Mouse (Mus musculus) embryonic stem cell, embryonic (primary cell): ENCODE data around the gene Fam216a.

Source experiments
- CTCF ChIA-PET, 4 experiments: fragments of 300-600 bp in 2 of 4; fragments of 350-600 bp in 2 of 4; sonication (Branson Sonifier 250); formaldehyde crosslinking; loops; one replicate each; lab custom pipeline; 2022; ENCODE audit warnings: inconsistent platforms in 2 of 4; lab: Charles Lee
- POLR2A ChIA-PET, 4 experiments: fragments of 300-600 bp in 2 of 4; fragments of 350-600 bp in 2 of 4; sonication (Branson Sonifier 250); formaldehyde crosslinking; loops; one replicate each; lab custom pipeline; 2022; ENCODE audit warnings: antibody characterized with exemption in 4 of 4, inconsistent platforms in 1 of 4; lab: Charles Lee

Fam216a gene

DNA sequence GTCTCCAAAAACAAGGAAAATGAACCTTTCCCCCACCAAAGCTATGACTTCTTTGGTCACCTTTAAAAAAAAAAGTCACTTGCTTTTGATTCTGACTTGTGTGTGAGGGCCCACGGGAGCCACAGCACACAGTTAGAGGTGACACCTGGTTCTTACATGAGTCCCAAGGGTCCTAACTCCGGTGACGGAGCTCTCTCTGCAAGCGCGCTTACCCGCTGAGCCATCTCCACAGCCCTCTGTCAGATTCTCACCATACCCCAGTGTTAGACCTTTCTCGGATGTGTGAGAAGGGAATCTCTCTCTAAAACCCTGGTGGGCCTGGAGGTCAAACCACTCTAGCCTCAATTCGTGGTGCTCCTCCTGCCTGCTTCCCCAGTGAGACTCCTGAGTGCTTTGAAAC is 25.3 kb upstream of the Fam216a start:
- CTCF ChIA-PET = interaction anchor here in 3 of 4 experiments (0.9 to 2.9 kb wide), 6 partner anchors 17 to 281 kb away, joined by 3 to 20 read pairs (median 8); partner anchors contain the start of gene Tctn1 (in 1 of the 3)
- POLR2A ChIA-PET = interaction anchor here in 3 of 4 experiments (0.6 to 1.8 kb wide), 15 partner anchors 11 to 188 kb away, joined by 3 to 11 read pairs (median 4); partner anchors contain the start of genes Fam216a (in 2 of the 3), Gpn3 (in 1 of the 3), Rad9b (in 1 of the 3) and Tctn1 (in 1 of the 3)

DNA sequence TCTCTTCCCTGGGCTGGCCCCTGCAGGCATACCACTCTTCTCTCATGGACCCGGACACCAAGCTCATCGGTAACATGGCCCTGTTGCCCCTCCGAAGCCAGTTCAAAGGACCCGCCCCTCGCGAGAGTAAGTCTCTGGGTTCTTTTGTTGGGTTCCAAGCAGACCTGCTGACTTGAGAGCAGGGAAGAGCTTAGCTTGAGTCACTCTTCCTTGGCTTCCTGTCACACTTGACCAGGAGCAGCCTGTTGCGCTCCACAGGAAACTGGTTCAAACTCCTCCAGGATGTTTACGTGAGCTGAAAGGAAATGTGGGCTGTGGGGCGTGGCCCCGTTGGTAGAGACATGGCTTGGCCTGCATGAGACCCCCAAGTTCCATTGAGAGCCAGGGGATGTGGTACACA is 24.6 kb upstream of the Fam216a start:
- CTCF ChIA-PET = interaction anchor here (0.6 to 2.9 kb wide), 15 partner anchors 11 to 569 kb away, joined by 3 to 20 read pairs (median 5); partner anchors contain the start of gene Tctn1 (in 1 of the 4)
- POLR2A ChIA-PET = interaction anchor here in 3 of 4 experiments (0.6 to 1.8 kb wide), 36 partner anchors 9 to 377 kb away, joined by 3 to 11 read pairs (median 3); partner anchors contain the start of genes Fam216a (in 3 of the 3), Gpn3 (in 2 of the 3), Ppp1cc (in 1 of the 3) and Rad9b (in 1 of the 3)

DNA sequence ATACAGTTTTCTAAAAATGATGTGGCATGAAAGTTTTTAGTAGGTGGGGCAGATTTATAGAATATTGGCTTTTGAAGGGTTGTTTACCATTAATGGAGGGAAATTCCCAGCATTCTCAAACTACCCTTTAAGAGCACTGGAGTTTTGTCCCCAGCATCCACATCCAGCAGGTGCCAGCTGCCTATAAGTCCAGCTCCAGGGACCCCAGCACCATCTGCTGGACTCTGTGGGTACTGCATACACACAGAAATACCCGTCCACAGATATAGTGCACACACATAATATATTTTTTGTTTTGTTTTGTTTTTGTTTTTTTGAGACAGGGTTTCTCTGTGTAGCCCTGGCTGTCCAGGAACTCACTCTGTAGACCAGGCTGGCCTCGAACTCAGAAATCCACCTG is 21.7 kb upstream of the Fam216a start:
- ChIA-PET CTCF (interaction anchor here (0.5 to 1.9 kb wide), 28 partner anchors 9 to 670 kb away, joined by 3 to 23 read pairs (median 4); partner anchors contain the start of genes Tctn1 (in 3 of the 4), Fam216a (in 1 of the 4) and Gpn3 (in 1 of the 4)), POLR2A (interaction anchor here in 3 of 4 experiments (0.6 to 1.7 kb wide), 7 partner anchors 16 to 129 kb away, joined by 3 to 8 read pairs (median 3); partner anchors contain the start of genes Rad9b (in 2 of the 3), Vps29 (in 2 of the 3) and Tctn1 (in 1 of the 3))

DNA sequence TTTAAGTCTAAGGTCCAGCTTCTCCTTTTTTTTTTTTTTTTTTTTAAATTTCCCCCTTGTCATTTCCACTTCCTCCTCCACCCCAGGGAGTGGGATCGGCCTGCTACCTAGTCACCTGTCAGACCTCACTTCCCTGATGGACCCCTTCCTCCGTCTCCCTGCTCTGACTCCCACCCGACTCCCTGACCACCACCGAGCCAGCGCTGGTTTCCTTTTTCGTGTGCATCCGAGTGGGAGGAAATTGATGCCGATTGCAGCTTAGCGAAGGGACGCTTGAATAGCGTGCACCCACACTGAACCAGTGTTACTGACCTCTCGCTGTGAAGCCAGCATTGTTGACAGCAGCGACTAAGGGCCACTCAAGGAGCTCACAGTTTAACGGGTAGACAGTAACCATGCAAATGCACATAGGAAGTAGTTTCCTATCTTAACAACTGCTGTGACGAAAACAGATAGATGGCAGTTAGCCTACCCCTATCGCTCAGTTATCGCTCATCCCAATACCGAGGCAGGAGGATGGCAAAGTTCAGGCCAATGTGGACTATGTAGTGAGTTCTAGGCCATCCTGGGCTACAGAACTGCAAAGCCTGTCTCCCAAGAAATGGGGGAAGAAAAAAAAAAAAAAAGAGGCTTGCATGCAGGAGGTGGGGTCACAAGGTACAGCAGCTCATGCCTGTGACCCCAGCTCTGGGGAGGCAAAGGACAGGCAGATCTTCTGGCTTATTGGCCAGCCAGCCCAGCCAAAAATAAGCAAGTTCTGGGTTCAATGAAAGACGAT is 20.3 kb upstream of the Fam216a start:
- ChIA-PET CTCF (interaction anchor here in 3 of 4 experiments (0.6 to 1.3 kb wide), 9 partner anchors 10 to 278 kb away, joined by 3 to 10 read pairs (median 3); partner anchors contain the start of gene Tctn1 (in 2 of the 3)), POLR2A (interaction anchor here (0.6 to 1.6 kb wide), 12 partner anchors 10 to 1955 kb away, joined by 3 to 8 read pairs (median 3); partner anchors contain the start of genes Rad9b (in 1 of the 4), Tctn1 (in 1 of the 4) and Vps29 (in 1 of the 4))

DNA sequence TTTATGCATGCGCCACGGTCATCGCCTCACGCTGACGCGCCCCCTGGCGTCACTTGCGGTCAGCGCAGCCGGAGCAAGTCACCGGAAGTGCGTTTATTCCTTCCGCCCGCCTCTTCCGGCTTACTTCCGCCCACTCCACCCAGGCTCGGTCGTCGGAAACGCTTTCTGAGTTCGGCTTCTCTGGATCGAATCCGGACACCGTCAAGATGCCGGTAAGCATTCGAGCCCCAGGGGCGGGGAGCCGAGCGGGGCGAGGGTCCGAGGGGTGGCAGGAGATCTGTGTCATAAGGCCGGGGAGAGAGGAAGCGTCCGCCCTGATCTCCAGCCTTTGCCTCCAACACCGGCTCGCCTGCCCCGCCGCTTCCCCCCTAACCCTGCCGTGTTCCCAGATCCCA is 19.6 kb upstream of the Fam216a start, which contains the start of gene Arpc3:
Gene Arpc3 (plus strand): TSS at position 93 of the 395 bp plus-strand sequence.
- ChIA-PET CTCF (interaction anchor here (0.6 to 1.3 kb wide), 10 partner anchors 11 to 277 kb away, joined by 3 to 8 read pairs (median 3); partner anchors contain the start of gene Tctn1 (in 2 of the 4)), POLR2A (interaction anchor here in 2 of 4 experiments (0.6 to 1.6 kb wide), 12 partner anchors 9 to 1956 kb away, joined by 3 to 5 read pairs (median 3); partner anchors contain the start of genes Rad9b (in 1 of the 2) and Vps29 (in 1 of the 2))

DNA sequence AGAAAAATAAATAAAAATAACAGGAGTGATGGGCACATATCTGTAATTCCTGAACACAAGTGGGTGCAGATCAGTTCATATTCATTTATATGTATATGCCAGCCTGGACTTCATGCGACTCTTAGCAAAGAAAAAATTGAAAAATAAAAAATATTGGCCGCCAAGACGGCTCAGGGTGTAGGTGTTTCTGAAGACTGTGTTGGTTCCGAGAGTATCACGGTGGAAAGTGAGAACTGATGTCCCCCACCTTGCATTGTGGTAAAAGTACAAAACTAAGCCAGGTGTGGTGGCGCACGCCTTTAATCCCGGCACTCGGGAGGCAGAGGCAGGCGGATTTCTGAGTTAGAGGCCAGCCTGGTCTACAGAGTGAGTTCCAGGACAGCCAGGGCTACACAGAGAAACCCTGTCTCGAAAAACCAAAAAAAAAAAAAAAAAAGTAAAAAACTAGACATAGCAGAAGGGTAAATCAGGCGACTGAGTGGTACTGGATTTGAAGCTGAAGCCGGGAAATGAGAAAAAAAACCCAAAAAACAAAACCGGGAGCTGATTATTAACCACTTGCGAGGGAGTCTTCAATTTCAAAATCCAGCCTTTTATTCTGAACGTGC is 19.1 kb upstream of the Fam216a start:
- ChIA-PET CTCF (interaction anchor here in 3 of 4 experiments (0.6 to 1.3 kb wide), 7 partner anchors 11 to 277 kb away, joined by 3 to 4 read pairs (median 3); partner anchors contain the start of gene Tctn1 (in 1 of the 3)), POLR2A (interaction anchor here in 2 of 4 experiments (0.6 to 1.6 kb wide), 12 partner anchors 9 to 1957 kb away, joined by 3 to 5 read pairs (median 3); partner anchors contain the start of genes Rad9b (in 1 of the 2) and Vps29 (in 1 of the 2))

DNA sequence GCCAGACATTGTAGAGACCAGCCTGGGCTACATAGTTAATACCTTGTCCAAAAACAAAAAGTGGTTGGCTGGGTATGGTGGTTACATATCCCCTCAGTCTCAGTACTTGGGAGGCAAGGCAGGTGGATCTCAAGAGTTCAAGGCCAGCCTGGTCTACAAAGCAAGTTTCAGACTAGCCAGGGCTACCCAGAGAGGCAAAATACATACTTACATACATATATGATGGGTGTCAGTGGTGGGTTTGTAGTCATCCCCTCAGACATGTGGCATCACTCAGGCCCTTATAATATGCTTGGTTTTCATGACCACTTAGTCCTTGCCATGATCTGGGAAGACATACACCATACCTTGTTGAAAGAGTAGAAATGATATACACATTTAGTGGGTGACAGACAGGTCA is 18.5 kb upstream of the Fam216a start:
- CTCF ChIA-PET = interaction anchor here in 1 of 4 experiments (1.8 kb wide), 1 partner anchor 11 kb away, joined by 8 read pairs; no protein-coding TSS in a partner anchor
- POLR2A ChIA-PET = interaction anchor here in 1 of 4 experiments (1.0 to 1.8 kb wide), 3 partner anchors 9 to 18 kb away, joined by 3 to 10 read pairs (median 4); partner anchors contain the start of gene Fam216a

DNA sequence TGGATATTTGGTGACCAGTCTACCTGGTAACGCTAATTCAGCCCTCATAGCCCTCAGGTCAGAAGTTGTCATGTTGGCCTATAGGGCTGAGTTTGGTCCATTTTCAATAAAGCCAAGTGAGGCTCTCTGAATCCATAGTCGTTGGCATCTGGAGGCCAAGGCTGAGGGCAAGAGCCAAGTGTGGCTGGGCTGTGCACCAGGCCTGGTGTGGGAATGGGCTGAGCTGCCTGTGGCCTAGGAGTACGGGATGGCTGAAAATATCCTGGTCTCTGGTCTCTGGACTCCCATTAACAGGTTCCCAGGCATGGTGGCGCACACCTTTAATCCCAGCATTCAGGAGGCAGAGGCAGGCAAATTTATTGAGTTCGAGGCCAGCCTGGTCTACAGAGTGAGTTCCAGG is 17.8 kb upstream of the Fam216a start:
- POLR2A ChIA-PET = interaction anchor here in 2 of 4 experiments (0.6 to 1.8 kb wide), 6 partner anchors 8 to 116 kb away, joined by 3 to 10 read pairs (median 3); partner anchors contain the start of gene Fam216a (in 1 of the 2)
- CTCF ChIA-PET = interaction anchor here in 1 of 4 experiments (1.8 kb wide), 1 partner anchor 10 kb away, joined by 8 read pairs; no protein-coding TSS in a partner anchor

DNA sequence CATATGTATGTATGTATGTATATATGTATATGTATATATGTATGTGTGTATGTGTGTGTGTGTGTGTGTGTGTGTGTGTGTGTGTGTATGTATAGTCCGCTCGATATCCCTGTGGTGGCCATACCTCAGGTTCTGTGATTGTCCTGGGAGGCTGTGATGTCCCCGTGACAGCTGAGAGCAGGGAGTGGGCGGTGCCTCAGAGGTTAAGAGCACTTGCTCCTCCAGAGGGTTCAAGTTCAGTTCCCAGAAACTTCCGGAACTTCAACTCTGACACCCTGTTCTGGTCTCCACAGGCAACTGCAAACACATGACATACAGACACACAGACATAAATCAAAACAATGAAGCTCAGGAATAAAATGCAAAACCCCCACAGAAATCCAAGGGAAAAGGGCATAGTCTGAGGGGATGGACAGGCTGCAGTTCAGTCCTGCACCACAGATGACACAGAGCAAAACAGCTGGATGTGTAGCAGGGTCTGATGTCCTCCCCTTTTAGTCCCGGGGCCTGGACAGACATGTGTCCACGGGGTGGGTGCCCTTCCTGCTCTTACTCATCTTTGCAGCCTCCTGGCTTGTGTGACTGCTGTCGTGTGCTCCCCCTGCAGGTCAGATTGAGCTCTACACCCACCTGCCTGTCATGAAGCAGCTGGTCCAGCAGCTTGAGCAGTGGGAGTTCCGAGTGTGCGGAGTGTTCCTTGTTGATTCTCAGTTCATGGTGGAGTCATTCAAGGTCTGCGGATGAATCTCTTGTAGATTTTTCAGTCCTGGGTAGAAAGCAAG is 7.4 kb upstream of the Fam216a start:
- CTCF ChIA-PET = interaction anchor here (0.5 to 3.3 kb wide), 66 partner anchors 8 to 687 kb away, joined by 3 to 26 read pairs (median 3); partner anchors contain the start of genes Tctn1 (in 3 of the 4), Arpc3 (in 2 of the 4), Gpn3 (in 2 of the 4) and Fam216a (in 1 of the 4)

DNA sequence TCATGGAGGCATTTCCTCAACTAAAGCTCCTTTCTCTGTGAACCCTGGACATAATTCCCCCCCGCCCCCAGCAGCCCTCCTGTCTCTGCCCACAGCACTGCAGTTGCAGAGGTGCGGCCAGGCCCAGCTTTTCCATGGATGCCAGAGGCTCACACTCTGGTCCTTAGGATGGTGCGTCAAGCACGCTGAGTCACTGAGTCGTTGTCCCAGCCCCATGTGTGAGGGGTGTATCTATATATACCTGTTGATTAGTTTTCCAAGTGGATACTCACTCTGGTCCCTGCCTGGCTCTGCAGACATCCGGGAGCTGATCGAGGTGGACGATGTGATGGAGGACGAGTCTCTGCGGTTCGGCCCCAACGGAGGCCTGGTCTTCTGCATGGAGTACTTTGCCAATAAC is 6.0 kb upstream of the Fam216a start:
- CTCF ChIA-PET = interaction anchor here (0.6 to 2.6 kb wide), 8 partner anchors 24 to 526 kb away, joined by 3 to 26 read pairs (median 3); partner anchors contain the start of genes Rad9b (in 1 of the 4) and Tctn1 (in 1 of the 4)

More for the DNA sequence above, 7.4 kb upstream of the Fam216a start:
- POLR2A ChIA-PET = interaction anchor here in 3 of 4 experiments (0.6 to 2.2 kb wide), 21 partner anchors 8 to 251 kb away, joined by 3 to 17 read pairs (median 4); partner anchors contain the start of genes Rad9b (in 2 of the 3), Vps29 (in 2 of the 3), Arpc3 (in 1 of the 3) and Gpn3 (in 1 of the 3)

DNA sequence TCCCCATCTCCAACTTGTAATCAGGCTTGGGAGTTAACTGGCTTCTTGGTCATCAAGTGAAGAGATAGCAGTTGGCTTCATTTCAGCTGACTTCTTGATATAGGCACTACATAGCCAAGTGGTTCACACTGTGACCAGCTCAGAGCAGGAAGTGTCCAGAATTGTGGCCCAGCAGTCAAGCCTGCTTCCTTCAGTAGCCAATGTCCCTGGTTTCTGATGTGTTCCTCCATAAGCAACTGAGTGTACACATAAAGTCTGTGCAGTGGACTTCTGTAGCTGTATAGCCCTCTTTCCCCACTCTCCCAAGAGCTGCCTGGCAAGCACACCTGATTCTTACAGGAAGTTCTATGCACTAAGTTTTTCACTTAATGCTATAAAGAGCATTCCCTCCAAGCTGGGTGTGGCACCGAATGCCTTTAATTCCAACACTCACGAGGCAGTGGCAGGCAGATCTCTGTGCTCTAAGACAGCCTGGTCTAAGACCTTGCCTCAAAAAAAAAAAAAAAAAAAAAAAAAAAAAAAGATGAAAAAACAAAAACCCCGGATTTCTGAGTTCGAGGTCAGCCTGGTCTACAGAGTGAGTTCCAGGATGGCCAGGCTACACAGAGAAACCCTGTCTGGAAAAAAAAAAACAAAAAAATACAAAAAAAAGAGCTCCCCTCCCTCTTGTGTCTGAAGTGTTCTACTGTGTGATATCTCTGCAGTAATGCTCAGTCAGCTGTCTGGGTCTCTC is 5.1 kb upstream of the Fam216a start:
- CTCF ChIA-PET = interaction anchor here in 3 of 4 experiments (0.6 to 0.9 kb wide), 13 partner anchors 22 to 1160 kb away, joined by 3 to 15 read pairs (median 5); partner anchors contain the start of genes Rad9b (in 1 of the 3) and Tctn1 (in 1 of the 3)
- POLR2A ChIA-PET = interaction anchor here in 3 of 4 experiments (0.6 to 1.6 kb wide), 20 partner anchors 7 to 564 kb away, joined by 3 to 12 read pairs (median 5); partner anchors contain the start of genes Rad9b (in 1 of the 3) and Vps29 (in 1 of the 3)

More for the DNA sequence above, 6.0 kb upstream of the Fam216a start:
- POLR2A ChIA-PET = interaction anchor here in 3 of 4 experiments (0.6 to 2.2 kb wide), 11 partner anchors 8 to 565 kb away, joined by 3 to 17 read pairs (median 4); partner anchors contain the start of genes Rad9b (in 2 of the 3) and Vps29 (in 2 of the 3)

DNA sequence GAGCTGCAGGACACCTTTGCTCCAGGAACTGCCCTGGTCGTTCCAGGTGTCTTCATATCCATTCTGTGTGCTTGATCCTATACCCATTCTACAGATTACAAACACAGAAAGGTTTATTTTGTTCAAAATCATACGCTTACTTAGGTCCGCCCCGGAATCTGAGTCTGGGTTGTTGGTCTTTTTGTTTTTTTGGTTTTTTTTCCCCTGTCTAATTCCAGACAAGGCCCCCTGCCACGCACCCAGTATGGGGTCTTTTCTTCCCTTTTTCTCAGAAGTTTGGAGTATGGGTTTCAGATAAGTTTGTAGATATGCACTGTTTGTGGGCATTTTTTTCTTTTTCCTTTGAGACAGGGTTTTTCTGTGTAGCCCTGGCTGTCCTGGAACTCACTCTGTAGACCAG is 714 bp upstream of the Fam216a start:
- ChIA-PET POLR2A (interaction anchor here in 3 of 4 experiments (0.6 to 2.1 kb wide), 25 partner anchors 11 to 421 kb away, joined by 3 to 22 read pairs (median 4); partner anchors contain the start of genes Rad9b (in 3 of the 3), Vps29 (in 2 of the 3) and Tctn1 (in 1 of the 3)), CTCF (interaction anchor here in 3 of 4 experiments (0.6 to 1.3 kb wide), 7 partner anchors 19 to 182 kb away, joined by 3 to 4 read pairs (median 3); partner anchors contain the start of gene Rad9b (in 1 of the 3))

DNA sequence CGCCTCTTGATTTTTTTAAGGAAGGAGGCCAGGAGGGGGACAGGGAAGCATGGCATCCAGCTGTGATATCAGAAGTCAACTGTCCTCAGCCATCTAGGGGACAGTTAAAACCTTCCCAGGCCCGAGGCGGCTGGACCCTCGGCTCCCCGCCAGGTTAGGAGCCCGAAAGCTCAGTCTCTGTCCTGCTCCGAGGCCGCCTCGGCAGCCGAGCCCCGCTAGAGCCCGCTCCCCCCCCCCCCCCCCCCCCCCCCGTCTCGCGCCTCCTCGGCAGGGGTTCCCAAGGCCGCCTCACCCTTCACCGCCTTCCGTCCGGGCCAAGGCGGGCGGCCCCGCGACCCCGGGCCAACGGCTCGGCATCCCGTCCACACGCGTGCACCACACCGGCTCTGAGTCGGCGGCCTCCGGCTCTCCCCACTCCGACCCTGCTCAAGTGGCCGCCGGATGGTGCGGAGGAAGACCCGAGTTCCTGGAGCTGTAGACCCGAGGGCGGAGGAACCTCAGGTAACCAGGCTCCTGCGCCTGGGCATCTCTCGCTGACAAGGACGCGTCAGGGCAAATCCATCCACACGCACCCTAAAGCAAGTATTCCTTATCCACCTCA is 473 bp downstream of the Fam216a start, which contains the start of gene Gpn3:
Gene Gpn3 (plus strand): TSS at position 286 of the 601 bp plus-strand sequence.
- CTCF ChIA-PET = interaction anchor here in 3 of 4 experiments (0.5 to 1.3 kb wide), 7 partner anchors 8 to 527 kb away, joined by 3 to 7 read pairs (median 4); partner anchors contain the start of genes Rad9b (in 1 of the 3) and Vps29 (in 1 of the 3)
- POLR2A ChIA-PET = interaction anchor here in 3 of 4 experiments (0.5 to 2.1 kb wide), 31 partner anchors 8 to 1820 kb away, joined by 3 to 22 read pairs (median 3); partner anchors contain the start of genes Rad9b (in 2 of the 3), Tctn1 (in 2 of the 3) and Vps29 (in 2 of the 3)
